Mouse (Mus musculus) heart, postnatal 0 days (tissue): ENCODE data around the gene Serpina3g.

Experiments used
- CTCF ChIP-seq: IDR thresholded peaks from 2 replicates; pipeline ENCODE4 v1.5.1; 2016; ENCODE audit warnings: antibody characterized with exemption, control low read depth, low read depth
- EP300 ChIP-seq: IDR thresholded peaks from 2 replicates; pipeline ENCODE4 v1.6.1; 2016; ENCODE audit warnings: antibody characterized with exemption, low read depth

DNA sequence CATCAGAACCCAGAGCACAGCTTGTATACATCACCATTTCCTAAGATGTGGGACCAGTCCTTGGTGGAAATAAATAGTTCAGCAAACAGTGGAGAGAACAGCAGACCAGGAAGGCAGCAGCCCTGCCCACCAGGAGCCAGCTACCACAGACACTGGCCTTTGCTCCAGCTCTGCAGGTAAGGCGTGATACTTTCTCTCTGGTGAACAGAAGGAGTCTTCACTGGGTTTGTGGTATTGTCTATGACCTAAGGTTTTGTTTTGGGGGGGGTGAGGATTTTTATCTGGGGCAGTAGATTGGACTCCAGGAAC is 21.6 kb upstream of the Serpina3g start, which contains the start of gene Serpina3f:
- TF ChIP-seq EP300 (no peak), CTCF (no peak)
